Mouse (Mus musculus) liver, embryonic 14.5 days (tissue): Measurements from ENCODE around the gene Synpr. TPM values are rescaled to one million over a fixed set of nuclear protein-coding genes. Genes with fewer than 3 reads are reported as not detected.

Experiments
- ATAC-seq: fragments of 200-750 bp; cut with Nextera tagmentation; 2 replicates; pipeline ENCODE4 v1.8.0; 2017; ENCODE audit warnings: moderate number of reproducible peaks, mild to moderate bottlenecking, moderate library complexity; ENCODE audit not compliant: insufficient read depth
- DNase-seq, 3 experiments: peaks; one replicate each; pipeline ENCODE4 v3.0.0-alpha.2; 2012 to 2013; ENCODE audit warnings: low read depth in 3 of 3, low spot score in 3 of 3
- H3K27ac ChIP-seq: fragments of 300-500 bp; sonication (generic); 2 replicates; pipeline ENCODE4 v1.5.1; 2014; ENCODE audit warnings: moderate library complexity, mild to moderate bottlenecking, control low read depth, inconsistent platforms
- H3K27me3 ChIP-seq: fragments of 300-500 bp; sonication (generic); 2 replicates; pipeline ENCODE4 v1.6.1; 2014; ENCODE audit warnings: mild to moderate bottlenecking, low read length, moderate library complexity; ENCODE audit not compliant: control insufficient read depth, insufficient read depth
- H3K36me3 ChIP-seq: fragments of 300-500 bp; sonication (generic); replicated peaks from 2 replicates; pipeline ENCODE4 v1.6.1; 2014; ENCODE audit warnings: low read depth; ENCODE audit not compliant: control insufficient read depth, insufficient read depth
- H3K4me1 ChIP-seq, 2 experiments: fragments of 200-500 bp in 1 of 2; fragments of 300-500 bp in 1 of 2; sonication (generic) in 1 of 2; replicated peaks; 2 replicates each; pipeline ENCODE4 v1.6.1; 2012 to 2014; ENCODE audit warnings: antibody characterized with exemption in 1 of 2, inconsistent platforms in 1 of 2, low read length in 1 of 2; ENCODE audit not compliant: control insufficient read depth in 2 of 2, insufficient read depth in 2 of 2
- H3K4me2 ChIP-seq: fragments of 300-500 bp; sonication (generic); 2 replicates; pipeline ENCODE4 v1.6.1; 2014; ENCODE audit warnings: low read depth, mild to moderate bottlenecking, control low read depth, moderate library complexity
- H3K4me3 ChIP-seq, 2 experiments: fragments of 200-500 bp in 1 of 2; fragments of 300-500 bp in 1 of 2; sonication (generic) in 1 of 2; 2 replicates each; pipeline ENCODE4 v1.5.1; 2012 to 2014; ENCODE audit warnings: low read depth in 2 of 2, low read length in 2 of 2, mild to moderate bottlenecking in 2 of 2, control low read depth in 1 of 2, inconsistent platforms in 1 of 2, moderate library complexity in 1 of 2; ENCODE audit not compliant: insufficient read depth in 1 of 2
- H3K9ac ChIP-seq: fragments of 300-500 bp; sonication (generic); replicated peaks from 2 replicates; pipeline ENCODE4 v1.6.1; 2014; ENCODE audit warnings: mild to moderate bottlenecking, control low read depth, moderate library complexity
- H3K9me3 ChIP-seq: fragments of 300-500 bp; sonication (generic); 2 replicates; pipeline ENCODE4 v1.6.1; 2016; ENCODE audit warnings: low read length, mixed read lengths; ENCODE audit not compliant: control insufficient read depth
- CTCF ChIP-seq: IDR thresholded peaks from 2 replicates; pipeline ENCODE4 v1.5.1; 2016; ENCODE audit warnings: antibody characterized with exemption, low read depth, control low read depth
- EP300 ChIP-seq: IDR thresholded peaks from 2 replicates; pipeline ENCODE4 v1.6.1; 2016; ENCODE audit warnings: antibody characterized with exemption, low read depth
- WGBS: fragments of 180-500 bp; shearing (Covaris S2); extraction: QIAGEN DNeasy Blood & Tissue Kit; methylation state at CpG from one replicate; pipeline ENCODE4 v1.1.7; 2014; ENCODE audit not compliant: insufficient replicate concordance; 5-methylcytosine and 5-hydroxymethylcytosine counted together
- polyA plus RNA-seq, 2 experiments: library from polyadenylated mRNA; depleted of rRNA in 1 of 2; stranded (reverse) in 1 of 2; unstranded in 1 of 2; fragments of >200 nt; fragmentation: Nextera tagmentation in 1 of 2; extraction: Ambion mirVana in 1 of 2; gene quantifications; 2 replicates each; pipeline versions ENCODE4 v1.2.1 to v1.2.3; 2012 to 2014

Gene Synpr
- polyA plus RNA-seq, 2 experiments: 0.01 TPM; not detected in 1

- no peak for TF ChIP-seq CTCF
- no peak for TF ChIP-seq EP300
- no peaks in the 10 kb centered on the region for H3K36me3 ChIP-seq
- no peak overlapping the region for H3K9ac ChIP-seq
- no peaks in the 10 kb centered on the region for H3K4me1 ChIP-seq
- WGBS: 60% methylated on average over 7 of the region's 7 CpGs
- DNase-seq (no peak), ATAC-seq (no peak)
- no peaks in the 10 kb centered on the region for H3K27me3 ChIP-seq
- no peak overlapping the region for H3K4me3 ChIP-seq
- H3K27ac ChIP-seq: no peak overlapping the region
- H3K9me3 ChIP-seq: no peaks in the 10 kb centered on the region
- H3K4me2 ChIP-seq: no peak overlapping the region
These were observed 234.8 kb downstream of the Synpr start for GRCm38 (mm10) chr14:13519239-13520011.

- 28% methylated on average over 2 of the region's 2 CpGs for WGBS
- H3K4me3 ChIP-seq: no peak overlapping the region
- ATAC-seq: no peak
- H3K4me1 ChIP-seq: no peaks in the 10 kb centered on the region
- no peaks in the 10 kb centered on the region for H3K36me3 ChIP-seq
- H3K27me3 ChIP-seq: no peaks in the 10 kb centered on the region
- H3K27ac ChIP-seq: no peak overlapping the region
- H3K4me2 ChIP-seq: no peak overlapping the region
- no peak for DNase-seq
- H3K9ac ChIP-seq: no peak overlapping the region
- no peaks in the 10 kb centered on the region for H3K9me3 ChIP-seq
- TF ChIP-seq EP300: no peak
- no peak for TF ChIP-seq CTCF
These were observed 263.2 kb downstream of the Synpr start for GRCm38 (mm10) chr14:13547746-13548145.

GRCm38 (mm10) chr14:13551209-13551608 lies 266.6 kb downstream of the Synpr start:
- no peak overlapping the region for H3K4me2 ChIP-seq
- H3K9ac ChIP-seq: no peak overlapping the region
- 39% methylated on average over 4 of the region's 4 CpGs for WGBS
- H3K9me3 ChIP-seq: no peaks in the 10 kb centered on the region
- no peak overlapping the region for H3K27ac ChIP-seq
- H3K4me1 ChIP-seq: no peaks in the 10 kb centered on the region
- H3K27me3 ChIP-seq: no peaks in the 10 kb centered on the region
- no peak for TF ChIP-seq CTCF
- no peak for TF ChIP-seq EP300
- no peaks in the 10 kb centered on the region for H3K36me3 ChIP-seq
- ATAC-seq: no peak
- no peak overlapping the region for H3K4me3 ChIP-seq
- no peak for DNase-seq

- ATAC-seq (no peak), DNase-seq (no peak)
- Histone ChIP-seq H3K4me2 (no peak overlapping the region), H3K27ac (no peak overlapping the region), H3K9me3 (no peaks in the 10 kb centered on the region), H3K4me1 (no peaks in the 10 kb centered on the region), H3K27me3 (no peaks in the 10 kb centered on the region), H3K9ac (no peak overlapping the region), H3K4me3 (no peak overlapping the region), H3K36me3 (no peaks in the 10 kb centered on the region)
- TF ChIP-seq EP300 (no peak), CTCF (no peak)
- 37% methylated on average over 1 of the region's 1 CpGs for whole genome bisulfite sequencing
These were observed 269.2 kb downstream of the Synpr start for GRCm38 (mm10) chr14:13553616-13554370.

- DNase-seq: no peak
- no peak overlapping the region for H3K4me3 ChIP-seq
- H3K27ac ChIP-seq: no peak overlapping the region
- ATAC-seq: no peak
- H3K9me3 ChIP-seq: no peaks in the 10 kb centered on the region
- H3K36me3 ChIP-seq: no peaks in the 10 kb centered on the region
- 59% methylated on average over 4 of the region's 4 CpGs for WGBS
- H3K4me2 ChIP-seq: no peak overlapping the region
- no peaks in the 10 kb centered on the region for H3K4me1 ChIP-seq
- H3K9ac ChIP-seq: no peak overlapping the region
- no peaks in the 10 kb centered on the region for H3K27me3 ChIP-seq
- TF ChIP-seq CTCF (no peak), EP300 (no peak)
These were observed 270.1 kb downstream of the Synpr start for GRCm38 (mm10) chr14:13554631-13555030.
